Mouse (Mus musculus): ENCODE data around the gene Klhl40. TPM values are rescaled to one million over a fixed set of nuclear protein-coding genes. Genes with fewer than 3 reads are reported as not detected.

The Klhl40 gene
- polyA plus RNA-seq, 1 experiment from 2014 or later = 5.9 TPM

- Histone ChIP-seq H3K9me3 (no peaks in the 10 kb centered on the region), H3K4me1 (replicated peaks) (peaks cover 40% of the 10 kb centered on the region), H3K27ac (peak overlapping the region; percentile 96), H3K4me3 (replicated peaks) (peak overlapping the region; percentile 84), H3K36me3 (peaks cover 51% of the 10 kb centered on the region), H3K27me3 (no peaks in the 10 kb centered on the region), H3K9ac (replicated peaks) (peak overlapping the region; percentile 94), H3K4me2 (peak overlapping the region; percentile 94)
- ATAC-seq (ENCODE audit: insufficient number of reproducible peaks, insufficient read depth, low FRiP score, low TSS enrichment, low read depth) = peak; percentile 45
- WGBS = 1% methylated on average over 43 of the region's 43 CpGs
Measured at GRCm38 (mm10) chr9:121760271-121761090, 16.9 kb upstream of the Klhl40 start.

GRCm38 (mm10) chr9:121761091-121761665, 16.2 kb upstream of the Klhl40 start:
- ATAC-seq (ENCODE audit: insufficient number of reproducible peaks, insufficient read depth, low FRiP score, low TSS enrichment, low read depth) = no peak
- Histone ChIP-seq H3K4me2 (peak overlapping the region; percentile 94), H3K9ac (replicated peaks) (peak overlapping the region; percentile 94), H3K4me1 (replicated peaks) (peaks cover 40% of the 10 kb centered on the region), H3K4me3 (replicated peaks) (peak overlapping the region; percentile 84), H3K9me3 (no peaks in the 10 kb centered on the region), H3K27ac (peak overlapping the region; percentile 96), H3K27me3 (no peaks in the 10 kb centered on the region), H3K36me3 (peaks cover 51% of the 10 kb centered on the region)
- WGBS = 71% methylated on average over 10 of the region's 10 CpGs

GRCm38 (mm10) chr9:121761787-121762186, 15.6 kb upstream of the Klhl40 start:
- no peaks in the 10 kb centered on the region for H3K9me3 ChIP-seq
- peaks cover 53% of the 10 kb centered on the region for H3K36me3 ChIP-seq
- H3K4me1 ChIP-seq (replicated peaks) = peaks cover 38% of the 10 kb centered on the region
- no peak overlapping the region for H3K4me3 ChIP-seq (replicated peaks)
- H3K27ac ChIP-seq = no peak overlapping the region
- ATAC-seq (ENCODE audit: insufficient number of reproducible peaks, insufficient read depth, low FRiP score, low TSS enrichment, low read depth) = no peak
- H3K27me3 ChIP-seq = no peaks in the 10 kb centered on the region
- H3K4me2 ChIP-seq = 0 out of 2 replicates have a peak overlapping the region, but pooled peaks have one; percentile 2
- WGBS = 80% methylated on average over 8 of the region's 8 CpGs
- no peak overlapping the region for H3K9ac ChIP-seq (replicated peaks)

- Histone ChIP-seq H3K4me1 (replicated peaks) (peaks cover 36% of the 10 kb centered on the region), H3K27me3 (no peaks in the 10 kb centered on the region), H3K9ac (replicated peaks) (no peak overlapping the region), H3K4me2 (no peak overlapping the region), H3K27ac (no peak overlapping the region), H3K36me3 (peaks cover 55% of the 10 kb centered on the region), H3K4me3 (replicated peaks) (no peak overlapping the region), H3K9me3 (no peaks in the 10 kb centered on the region)
- WGBS = 88% methylated on average over 10 of the region's 10 CpGs
- no peak for ATAC-seq (ENCODE audit: insufficient number of reproducible peaks, insufficient read depth, low FRiP score, low TSS enrichment, low read depth)
Measured at GRCm38 (mm10) chr9:121762248-121762647, 15.2 kb upstream of the Klhl40 start.

GRCm38 (mm10) chr9:121762761-121763160, 14.6 kb upstream of the Klhl40 start:
- H3K36me3 ChIP-seq = peaks cover 60% of the 10 kb centered on the region
- H3K9me3 ChIP-seq = no peaks in the 10 kb centered on the region
- WGBS = 92% methylated on average over 25 of the region's 25 CpGs
- no peaks in the 10 kb centered on the region for H3K27me3 ChIP-seq
- H3K9ac ChIP-seq (replicated peaks) = no peak overlapping the region
- no peak overlapping the region for H3K4me3 ChIP-seq (replicated peaks)
- H3K27ac ChIP-seq = no peak overlapping the region
- peaks cover 31% of the 10 kb centered on the region for H3K4me1 ChIP-seq (replicated peaks)
- no peak for ATAC-seq (ENCODE audit: insufficient number of reproducible peaks, insufficient read depth, low FRiP score, low TSS enrichment, low read depth)
- no peak overlapping the region for H3K4me2 ChIP-seq

GRCm38 (mm10) chr9:121763716-121764115, 13.7 kb upstream of the Klhl40 start:
- no peak overlapping the region for H3K4me2 ChIP-seq
- no peaks in the 10 kb centered on the region for H3K9me3 ChIP-seq
- 91% methylated on average over 19 of the region's 19 CpGs for WGBS
- peaks cover 21% of the 10 kb centered on the region for H3K4me1 ChIP-seq (replicated peaks)
- ATAC-seq (ENCODE audit: insufficient number of reproducible peaks, insufficient read depth, low FRiP score, low TSS enrichment, low read depth) = no peak
- H3K27me3 ChIP-seq = no peaks in the 10 kb centered on the region
- H3K4me3 ChIP-seq (replicated peaks) = no peak overlapping the region
- H3K9ac ChIP-seq (replicated peaks) = no peak overlapping the region
- H3K27ac ChIP-seq = no peak overlapping the region
- H3K36me3 ChIP-seq = peaks cover 70% of the 10 kb centered on the region

GRCm38 (mm10) chr9:121765166-121765855, 12.1 kb upstream of the Klhl40 start:
- Histone ChIP-seq H3K9me3 (no peaks in the 10 kb centered on the region), H3K9ac (replicated peaks) (no peak overlapping the region), H3K27ac (no peak overlapping the region), H3K4me3 (replicated peaks) (no peak overlapping the region), H3K4me2 (no peak overlapping the region), H3K36me3 (peaks cover 72% of the 10 kb centered on the region), H3K4me1 (replicated peaks) (peaks cover 16% of the 10 kb centered on the region), H3K27me3 (no peaks in the 10 kb centered on the region)
- WGBS = 92% methylated on average over 16 of the region's 16 CpGs
- ATAC-seq (ENCODE audit: insufficient number of reproducible peaks, insufficient read depth, low FRiP score, low TSS enrichment, low read depth) = no peak

GRCm38 (mm10) chr9:121772412-121772811, 5.0 kb upstream of the Klhl40 start:
- Histone ChIP-seq H3K4me2 (no peak overlapping the region), H3K9me3 (no peaks in the 10 kb centered on the region), H3K36me3 (peaks cover 15% of the 10 kb centered on the region), H3K27me3 (peaks cover 22% of the 10 kb centered on the region), H3K4me3 (replicated peaks) (no peak overlapping the region), H3K4me1 (replicated peaks) (peaks cover under 1% of the 10 kb centered on the region; the same call in 1 of the 2 replicates), H3K27ac (no peak overlapping the region), H3K9ac (replicated peaks) (no peak overlapping the region)
- no peak for ATAC-seq (ENCODE audit: insufficient number of reproducible peaks, insufficient read depth, low FRiP score, low TSS enrichment, low read depth)
- WGBS = 71% methylated on average over 5 of the region's 5 CpGs

- peaks cover 10% of the 10 kb centered on the region for H3K4me1 ChIP-seq (replicated peaks)
- no peak overlapping the region for H3K27ac ChIP-seq
- no peak overlapping the region for H3K4me3 ChIP-seq (replicated peaks)
- H3K9ac ChIP-seq (replicated peaks) = no peak overlapping the region
- WGBS = 76% methylated on average over 10 of the region's 10 CpGs
- H3K9me3 ChIP-seq = no peaks in the 10 kb centered on the region
- no peak for ATAC-seq (ENCODE audit: insufficient number of reproducible peaks, insufficient read depth, low FRiP score, low TSS enrichment, low read depth)
- H3K4me2 ChIP-seq = no peak overlapping the region
- peaks cover 56% of the 10 kb centered on the region for H3K27me3 ChIP-seq
- no peaks in the 10 kb centered on the region for H3K36me3 ChIP-seq
Measured at GRCm38 (mm10) chr9:121775951-121776350, 1.5 kb upstream of the Klhl40 start.

- Histone ChIP-seq H3K9me3 (no peaks in the 10 kb centered on the region), H3K9ac (replicated peaks) (no peak overlapping the region), H3K36me3 (no peaks in the 10 kb centered on the region), H3K4me1 (replicated peaks) (peaks cover 10% of the 10 kb centered on the region), H3K4me3 (replicated peaks) (no peak overlapping the region), H3K27me3 (peaks cover 56% of the 10 kb centered on the region), H3K4me2 (no peak overlapping the region), H3K27ac (no peak overlapping the region)
- ATAC-seq (ENCODE audit: insufficient number of reproducible peaks, insufficient read depth, low FRiP score, low TSS enrichment, low read depth) = no peak
- 75% methylated on average over 7 of the region's 7 CpGs for WGBS
Measured at GRCm38 (mm10) chr9:121776511-121776910, 896 bp upstream of the Klhl40 start.

- ATAC-seq (ENCODE audit: insufficient number of reproducible peaks, insufficient read depth, low FRiP score, low TSS enrichment, low read depth) = no peak
- no peaks in the 10 kb centered on the region for H3K9me3 ChIP-seq
- H3K4me2 ChIP-seq = peak overlapping the region; percentile 56
- H3K36me3 ChIP-seq = no peaks in the 10 kb centered on the region
- H3K9ac ChIP-seq (replicated peaks) = peak overlapping the region; percentile 37; the same call in 1 of the 2 replicates
- peaks cover 10% of the 10 kb centered on the region for H3K4me1 ChIP-seq (replicated peaks)
- H3K27me3 ChIP-seq = peaks cover 56% of the 10 kb centered on the region
- WGBS = 15% methylated on average over 54 of the region's 54 CpGs
- no peak overlapping the region for H3K27ac ChIP-seq
- peak overlapping the region; percentile 35 for H3K4me3 ChIP-seq (replicated peaks)
Measured at GRCm38 (mm10) chr9:121778066-121778624, 738 bp downstream of the Klhl40 start.
